In genomic region chr2:118072811-118073372, GRCm38 (mm10) we compare ENCODE assay signal across 20 mouse cellular contexts. TPM values are rescaled to one million over a fixed set of nuclear protein-coding genes. Genes with fewer than 3 reads are reported as not detected.
DNase-seq lines count a peak whose midpoint lies in the region; ATAC-seq and TF ChIP-seq lines count a peak whose summit lies in the region.
"Had no signal": no experiment of that assay in that cellular context is flagged by ENCODE, and none has a peak within 500 bp of the region (broad histone marks: within the 10 kb centered on the region; RNA-seq: fewer than 3 reads in every experiment).

No protein-coding gene starts in this region.

- ATAC-seq in kidney, embryonic 16.5 days (ENCODE audit: low FRiP score, low TSS enrichment), result peak; percentile 35; the same call in 1 of the 2 replicates
- ATAC-seq: forebrain, embryonic 15.5 days; midbrain, embryonic 16.5 days had no signal

- H3K79me2 ChIP-seq in myocyte (ENCODE audit: control insufficient read depth, insufficient read depth), result no peaks in the 10 kb centered on the region

- no peak overlapping the region for H3K27ac ChIP-seq in kidney, embryonic 16.5 days (ENCODE audit: low read length)
- H3K27ac ChIP-seq: forebrain, embryonic 15.5 days; heart, embryonic 13.5 days; limb, embryonic 13.5 days; liver, embryonic 13.5 days; stomach, postnatal 0 days had no signal

- no peak for TF ChIP-seq POLR2A in myocyte (IDR thresholded peaks at IDR 0.05; ENCODE audit: insufficient read length, low read depth)

- no peaks in the 10 kb centered on the region for H3K36me3 ChIP-seq in kidney, embryonic 16.5 days (ENCODE audit: insufficient read depth, low read length)
- no peaks in the 10 kb centered on the region for H3K36me3 ChIP-seq in myocyte (ENCODE audit: control insufficient read depth, insufficient read depth)
- H3K36me3 ChIP-seq: forebrain, embryonic 15.5 days; heart, embryonic 13.5 days; limb, embryonic 13.5 days; liver, embryonic 13.5 days had no signal

- no peak overlapping the region for H3ac ChIP-seq in myocyte (ENCODE audit: control insufficient read depth, insufficient read length)

- H3K4me2 ChIP-seq in kidney, embryonic 16.5 days (replicated peaks; ENCODE audit: low read depth, low read length), result no peak overlapping the region
- no peak overlapping the region for H3K4me2 ChIP-seq in myocyte (ENCODE audit: low read depth)
- H3K4me2 ChIP-seq: forebrain, embryonic 15.5 days; heart, embryonic 13.5 days; limb, embryonic 13.5 days; liver, embryonic 13.5 days; lung, embryonic 14.5 days had no signal

- DNase-seq in kidney, adult 11 months, result peak; percentile 35
- no peak for DNase-seq in kidney, adult 18-20 months
- peak; percentile 30 to 48 for DNase-seq in heart, postnatal 14 days
- DNase-seq in right cerebral cortex, adult 18-20 months, result no peak
- no peak for DNase-seq in urinary bladder, adult 2 months (ENCODE audit: low spot score)
- DNase-seq: adrenal gland, adult 8-10 months; cerebellum, adult 9-11 months; layer of hippocampus, postnatal 36 days; liver, embryonic 13.5 days; lung, embryonic 14.5 days; lung, postnatal 36 days; right cerebral cortex, postnatal 4 days had no signal

- H3K4me1 ChIP-seq in kidney, embryonic 16.5 days (ENCODE audit: insufficient read depth, low read length), result no peaks in the 10 kb centered on the region
- H3K4me1 ChIP-seq: forebrain, embryonic 15.5 days; heart, embryonic 13.5 days; limb, embryonic 13.5 days; liver, embryonic 13.5 days had no signal

- H3K27me3 ChIP-seq in kidney, embryonic 16.5 days (ENCODE audit: insufficient read depth, low read length), result no peaks in the 10 kb centered on the region
- no peaks in the 10 kb centered on the region for H3K27me3 ChIP-seq in myocyte (ENCODE audit: control insufficient read depth, insufficient read depth, insufficient read length)
- H3K27me3 ChIP-seq: forebrain, embryonic 15.5 days; heart, embryonic 13.5 days; limb, embryonic 13.5 days; liver, embryonic 13.5 days had no signal

- 81% methylated on average over 7 of the region's 7 CpGs for WGBS in kidney, embryonic 16.5 days

- H3K9ac ChIP-seq in kidney, embryonic 16.5 days (replicated peaks; ENCODE audit: low read length), result no peak overlapping the region
- H3K9ac ChIP-seq: forebrain, embryonic 15.5 days; heart, embryonic 13.5 days; limb, embryonic 13.5 days; liver, embryonic 13.5 days; lung, embryonic 14.5 days had no signal

- no peak overlapping the region for H3K4me3 ChIP-seq in kidney, embryonic 16.5 days (ENCODE audit: low read length)
- no peak overlapping the region for H3K4me3 ChIP-seq in myocyte
- H3K4me3 ChIP-seq: erythroblast, embryonic 14.5 days; forebrain, embryonic 15.5 days; heart, embryonic 13.5 days; limb, embryonic 13.5 days; liver, embryonic 13.5 days had no signal

- intact Hi-C loops in heart, postnatal 14 days (cut with DNase I), result no loop called here

- no peaks in the 10 kb centered on the region for H3K9me3 ChIP-seq in kidney, embryonic 16.5 days (ENCODE audit: low read length)
- H3K9me3 ChIP-seq: forebrain, embryonic 15.5 days; heart, embryonic 13.5 days; limb, embryonic 13.5 days; liver, embryonic 13.5 days had no signal

TF ChIP-seq in myocyte, 11 proteins besides CTCF, POLR2A, EP300 and RAD21:
- TF ChIP-seq MYOG (IDR thresholded peaks at IDR 0.05; ENCODE audit: control insufficient read depth in 1 of 3, insufficient read depth in 1 of 3, insufficient read length in 2 of 3, low read depth in 2 of 3) (peak; percentile 29 to 81 (median 50)), MYOD1 (IDR thresholded peaks at IDR 0.05; ENCODE audit: control insufficient read depth in 1 of 3, insufficient read length in 2 of 3, low read depth in 2 of 3) (peak in 2 of 3 experiments; percentile 40 to 74), MAX (IDR thresholded peaks at IDR 0.05; ENCODE audit: low read depth) (no peak)
TF ChIP-seq in myocyte: peak in this region for 2.

RNA-seq across cellular contexts. Expression of gene Thbs1, which starts 38.8 kb away (rescaled TPM):
- 10 to 100 TPM; 20.3 to 24.0 TPM for total RNA-seq in heart, postnatal 14 days (2021)
- polyA plus RNA-seq in kidney, embryonic 16.5 days (2015; fragmentation: Nextera tagmentation; extraction: Ambion mirVana), result 50.9 and 54.6 TPM in 2 replicates
- polyA plus RNA-seq in myocyte (2012; fragmentation: generic; extraction: Trizol), result 57.5 TPM
- polyA plus RNA-seq in urinary bladder, adult 2 months (2012; rRNA removed), result 28.7 and 34.3 TPM in 2 replicates

Comparison
In these comparisons a context has a peak if more than half of its experiments do, and no peak if none do; other contexts are left out.
1. DNase-seq: peak in kidney, adult 11 months (single experiment) and heart, postnatal 14 days (2 of 2); none in kidney, adult 18-20 months (single experiment), right cerebral cortex, adult 18-20 months (single experiment) and urinary bladder, adult 2 months (single experiment).